Mouse (Mus musculus) left cerebral cortex, postnatal 10 days (tissue): ENCODE results near the gene Serhl. TPM values are rescaled to one million over a fixed set of nuclear protein-coding genes. Genes with fewer than 3 reads are reported as not detected.
A peak's percentile ranks its signal among the peaks of the same experiment; 100 is the strongest.

Experiments used
- DNase-seq, 2 experiments: peaks; one replicate each; pipeline ENCODE4 v3.0.0; 2021 to 2022; ENCODE audit warnings: low spot score in 2 of 2, mixed read lengths in 1 of 2; ENCODE audit errors: extremely low spot score in 1 of 2
- intact Hi-C: fragments of 180-260 bp; cut with DNase I; formaldehyde crosslinking; loops from one replicate; pipeline ENCODE4 v1.15.1; 2025
- total RNA-seq, 2 experiments: library from RNA; stranded (reverse); gene quantifications; 2 replicates each; pipeline ENCODE4 v1.2.3; 2021

Gene Serhl
- total RNA-seq, 2 experiments from 2014 or later = 6.6 to 10.2 TPM

DNA sequence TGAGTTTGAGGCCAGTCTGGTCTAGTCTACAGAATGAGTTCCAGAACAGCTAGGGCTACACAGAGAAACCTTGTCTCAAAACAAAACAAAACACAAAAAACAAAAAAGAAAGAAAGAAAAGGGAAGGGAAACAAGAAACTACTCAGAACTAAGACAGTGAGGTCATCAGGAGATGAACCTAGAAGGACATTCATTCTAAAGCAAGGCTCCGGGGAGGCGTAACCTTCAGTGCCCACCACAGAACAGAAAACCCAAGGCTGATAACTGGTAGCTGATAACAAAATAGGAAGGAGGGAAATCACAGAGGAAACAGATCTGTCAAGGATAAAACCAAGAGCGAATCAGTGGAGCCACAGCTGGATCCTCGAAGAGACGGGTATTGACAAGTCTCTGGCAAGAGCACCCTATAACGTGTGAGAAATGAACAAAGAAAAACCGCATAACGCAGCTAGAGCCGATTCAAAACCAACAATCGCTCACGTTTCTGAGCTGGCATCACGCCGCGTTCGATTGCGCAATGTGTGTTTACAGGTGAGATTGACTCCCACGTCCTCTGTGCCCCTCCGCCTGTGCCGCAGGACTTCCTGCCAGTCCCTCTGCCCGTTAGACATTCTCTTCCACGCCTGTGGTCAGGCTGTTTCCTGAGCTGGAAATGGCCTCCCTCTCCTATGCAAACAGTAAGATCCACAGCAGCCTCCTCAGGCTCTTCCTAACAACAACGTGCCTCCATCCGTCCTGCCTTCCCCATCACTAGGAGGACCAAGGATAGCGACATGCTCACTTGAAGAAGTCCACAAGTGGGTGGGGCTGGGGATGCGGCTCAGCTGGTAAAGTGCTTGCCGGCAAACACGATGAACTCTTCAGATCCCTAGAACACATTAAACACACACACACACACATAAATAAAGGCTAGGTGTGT, 13.4 kb upstream of the Serhl start:
- intact Hi-C loops = no loop called here
- DNase-seq = no peak

DNA sequence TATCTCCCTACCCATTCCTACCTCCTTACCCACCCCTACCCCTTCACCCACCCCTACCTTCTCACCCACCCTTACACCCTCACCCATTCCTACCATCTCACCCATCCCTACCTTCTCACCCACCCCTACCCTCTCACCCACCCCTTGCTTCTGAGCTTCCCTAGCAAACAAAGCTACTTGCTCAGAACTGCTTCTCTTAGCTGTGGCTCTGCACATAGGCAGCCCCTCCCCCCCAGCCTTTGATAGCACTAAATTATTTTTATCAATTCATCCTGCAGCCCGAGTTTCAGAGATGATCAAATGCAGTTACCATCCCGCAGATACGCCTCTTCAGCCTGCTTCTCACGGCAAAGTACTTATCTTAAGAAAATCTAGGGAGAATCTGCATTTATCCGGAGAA, 5.8 kb upstream of the Serhl start:
- intact Hi-C loops = no loop called here
- DNase-seq = peak in 1 of 2 experiments; percentile 34

DNA sequence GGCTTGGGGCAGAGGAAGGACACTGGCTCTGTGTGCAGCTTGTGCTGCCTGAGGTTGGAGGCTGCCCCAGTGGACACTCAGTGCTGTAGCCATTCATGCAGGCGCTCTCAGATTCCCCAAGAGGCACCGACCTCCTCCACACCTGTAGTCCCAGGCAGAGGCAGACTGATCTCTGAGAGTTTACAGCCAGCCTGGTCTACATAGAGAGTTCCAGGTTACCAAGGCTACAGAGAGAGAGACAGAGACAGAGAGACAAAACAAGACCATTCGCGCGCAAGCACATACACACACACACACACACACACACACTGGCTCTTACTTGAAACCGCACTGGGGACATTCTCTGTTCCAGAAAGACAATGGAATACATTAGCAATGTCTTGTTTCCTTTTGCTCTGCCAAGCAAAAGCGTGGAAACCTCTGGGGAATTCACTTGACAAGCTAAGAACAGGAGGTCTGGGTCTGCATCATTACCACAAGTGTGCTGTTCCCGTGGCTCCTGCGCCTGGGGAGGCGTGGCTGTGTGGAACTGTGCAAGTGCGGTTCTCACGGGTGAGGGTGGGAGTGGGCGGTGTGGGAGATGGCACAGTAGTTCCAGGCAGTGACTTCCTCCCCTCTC, 5.2 kb upstream of the Serhl start:
- intact Hi-C loops = no loop called here
- DNase-seq = peak in 1 of 2 experiments; percentile 20

DNA sequence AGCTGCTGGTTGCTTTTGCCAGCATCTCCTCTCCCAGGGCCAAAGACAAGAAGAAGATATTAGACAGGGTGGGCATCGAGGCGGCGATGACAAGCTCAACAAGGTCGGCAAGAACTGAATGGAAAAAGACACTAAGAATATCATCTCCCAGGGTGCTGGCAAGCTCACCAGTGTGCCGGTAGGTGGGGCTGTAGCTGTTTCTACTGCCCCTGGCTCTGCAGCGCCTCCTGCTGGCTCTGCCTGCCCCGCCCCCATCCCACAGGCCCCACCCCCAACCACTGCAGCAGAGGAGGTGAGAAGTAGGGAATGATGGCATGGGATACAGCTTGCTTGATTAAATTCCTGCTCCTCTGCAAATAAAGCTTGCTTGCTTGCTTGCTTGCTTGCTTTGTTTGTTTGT, 3.4 kb upstream of the Serhl start:
- intact Hi-C loops = no loop called here
- DNase-seq = peak in 1 of 2 experiments; percentile 75

DNA sequence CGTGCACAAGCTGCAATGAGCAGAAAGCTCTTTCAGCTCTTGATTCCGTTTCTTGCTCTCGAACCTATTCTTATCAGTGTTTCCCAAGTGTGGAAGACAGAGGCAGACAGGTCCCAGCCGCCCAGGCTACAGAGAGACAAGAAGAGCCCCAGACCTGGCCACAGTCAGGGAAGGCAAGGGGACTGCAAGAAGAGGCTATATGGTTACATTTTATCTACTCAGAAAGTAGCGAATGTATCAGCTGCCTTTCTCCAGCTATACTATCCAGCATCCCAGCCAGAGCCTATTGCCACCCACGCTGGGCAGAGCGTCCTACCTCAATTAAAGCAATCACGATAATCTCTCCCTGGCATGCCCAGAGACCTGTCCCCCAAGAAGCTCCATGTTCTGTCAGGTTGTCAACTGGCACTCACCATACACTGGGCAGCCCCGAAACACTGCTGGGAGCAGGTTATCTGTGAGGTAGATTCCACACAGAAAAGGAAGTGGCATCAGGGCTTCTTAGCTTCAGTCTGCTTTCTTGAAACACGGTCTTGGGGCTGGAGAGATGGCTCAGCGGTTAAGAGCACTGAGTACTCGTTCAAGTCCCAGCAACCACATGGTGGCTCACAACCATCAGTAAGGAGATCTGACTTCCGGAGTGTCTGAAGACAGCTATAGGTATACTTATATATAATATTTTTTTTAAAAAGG, 2.5 kb upstream of the Serhl start:
- intact Hi-C loops = no loop called here
- DNase-seq = no peak

DNA sequence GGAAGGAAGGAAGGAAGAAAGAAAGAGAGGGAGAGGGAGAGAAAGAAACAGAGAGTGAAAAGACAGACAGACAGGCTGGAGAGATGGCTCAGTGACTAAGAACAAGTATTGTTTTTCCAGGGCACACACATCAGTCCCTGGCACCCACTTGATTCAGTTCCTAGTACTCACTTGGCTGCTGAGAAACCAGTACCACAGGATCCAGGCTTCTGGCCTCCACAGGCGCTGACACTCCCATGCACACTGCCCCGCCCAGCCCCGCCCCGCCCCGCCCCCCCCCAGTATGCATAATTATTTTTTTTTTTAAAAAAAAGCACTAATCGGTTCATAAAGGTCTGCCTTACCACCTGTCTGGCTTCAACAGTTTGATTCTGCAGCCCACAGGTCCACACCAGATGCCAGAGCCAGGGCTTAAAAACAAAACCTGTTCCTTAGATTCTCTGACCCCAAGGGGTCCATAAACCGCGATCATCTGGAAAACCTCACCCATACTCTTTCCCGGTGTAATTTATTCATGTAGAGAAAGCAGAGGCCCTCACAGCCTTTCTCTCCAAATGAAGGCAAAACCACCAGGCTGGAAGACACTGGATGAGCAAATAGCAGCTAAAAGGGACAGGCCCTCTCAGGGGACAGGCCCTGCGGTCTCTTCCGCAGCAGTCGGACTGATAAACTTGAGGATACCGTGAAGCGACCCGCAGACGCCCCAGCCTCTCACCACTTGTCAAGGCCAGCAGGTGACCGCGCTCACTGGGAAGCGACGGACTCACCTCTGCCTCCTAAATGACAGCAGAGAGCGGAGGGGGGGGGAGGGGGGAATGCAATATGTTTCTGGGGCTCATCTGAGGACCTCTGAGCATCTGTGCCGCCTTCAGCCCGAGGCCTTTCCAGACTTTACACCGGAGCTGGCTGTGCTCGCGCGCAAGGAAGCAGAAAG, 544 bp upstream of the Serhl start:
- intact Hi-C loops = no loop called here
- no peak for DNase-seq

DNA sequence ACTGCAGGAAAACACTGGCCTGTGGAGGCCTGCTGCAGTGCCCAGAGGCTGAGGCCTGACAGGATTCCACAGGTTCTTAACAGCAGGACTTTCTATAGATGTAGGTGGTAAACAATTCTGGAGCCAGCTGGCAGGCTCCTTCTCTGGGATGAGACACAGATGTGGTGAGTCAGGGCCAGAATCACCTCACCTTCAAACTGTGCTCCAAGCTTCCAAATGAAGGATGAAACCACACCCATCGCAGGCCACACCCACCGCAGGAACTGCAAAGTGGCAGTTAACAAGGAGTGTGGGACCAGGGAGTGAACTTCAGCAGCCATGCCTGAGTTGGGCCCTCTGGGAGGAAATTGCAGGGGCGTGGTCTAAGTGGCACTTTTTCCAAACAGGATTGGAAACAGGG, 1.6 kb downstream of the Serhl start:
- no peak for DNase-seq
- intact Hi-C loops = no loop called here

DNA sequence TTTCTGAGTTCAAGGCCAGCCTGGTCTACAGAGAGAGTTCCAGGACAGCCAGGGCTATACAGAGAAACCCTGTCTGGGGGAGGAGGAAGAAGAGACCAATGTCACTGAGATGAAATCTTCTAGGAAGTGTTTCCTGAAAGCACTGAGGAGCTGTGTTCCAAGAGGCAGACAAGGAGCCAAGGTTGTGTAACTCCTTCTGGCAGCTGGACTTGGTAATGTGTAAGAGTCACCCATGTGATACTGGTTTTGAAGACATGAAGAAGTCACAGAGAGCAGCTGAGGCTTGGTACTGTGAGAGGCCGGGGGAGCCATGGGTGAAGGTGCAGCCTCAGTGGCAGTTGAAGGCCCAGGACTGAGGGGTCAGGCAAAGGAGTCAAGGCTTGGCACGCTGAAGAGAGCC, 4.4 kb downstream of the Serhl start:
- DNase-seq = no peak
- intact Hi-C loops = no loop called here

DNA sequence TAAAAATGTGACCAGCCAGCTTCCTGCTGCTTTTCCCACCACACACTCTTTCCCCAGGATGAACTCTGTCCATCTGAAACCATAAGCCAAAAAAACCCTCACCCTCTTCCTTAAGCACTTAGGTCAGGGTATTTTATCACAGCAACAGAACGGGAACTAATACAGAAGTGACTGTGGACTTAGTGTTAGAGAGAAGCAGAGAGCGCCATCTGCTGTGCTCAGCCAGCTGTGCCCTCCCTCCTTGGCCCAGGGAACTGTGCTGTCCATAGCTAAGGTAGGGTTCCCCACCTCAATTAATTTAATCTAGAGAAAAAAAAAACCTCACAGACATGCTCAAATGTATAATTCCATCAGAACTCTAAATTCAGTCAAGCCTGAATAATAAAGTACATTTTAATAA, 6.6 kb downstream of the Serhl start:
- no peak for DNase-seq
- intact Hi-C loops = no loop called here

DNA sequence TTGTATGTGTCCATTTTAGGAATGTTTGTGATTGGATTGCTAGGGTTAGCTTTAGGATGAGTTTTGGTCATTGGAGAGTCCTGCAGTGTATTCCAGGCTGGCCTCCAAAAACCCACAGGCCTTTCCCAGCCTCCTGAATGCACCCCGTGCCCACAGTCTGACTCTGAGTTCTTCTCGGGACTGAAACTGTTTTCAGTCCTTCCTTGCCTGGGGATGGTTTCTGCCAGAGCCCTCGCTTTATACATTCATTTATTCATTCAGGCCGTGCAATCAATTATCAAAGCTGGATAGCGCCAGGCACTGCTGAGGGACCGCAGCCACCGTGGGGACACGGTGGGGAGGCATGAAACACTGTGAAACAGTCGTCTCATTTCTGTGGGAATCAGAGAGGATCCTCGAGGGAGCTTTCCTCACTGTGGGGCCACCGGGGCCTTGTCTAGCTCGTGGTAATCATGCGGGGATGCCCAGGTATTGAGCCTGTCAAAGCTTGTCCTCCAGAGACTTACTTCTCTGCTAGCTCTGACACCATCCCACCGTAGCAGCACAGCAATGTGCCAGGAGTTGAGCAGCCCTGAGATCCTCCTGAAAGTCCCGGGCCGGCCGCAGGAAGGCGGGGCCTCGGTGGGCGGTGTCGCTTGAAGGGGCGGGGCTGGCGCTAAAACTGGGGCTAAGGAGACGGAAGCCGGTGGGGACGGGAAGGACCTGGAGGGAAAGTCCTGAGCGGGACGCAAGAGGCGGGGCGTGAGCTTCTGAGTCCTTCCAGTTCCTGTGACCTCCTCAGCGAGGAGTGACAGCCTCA, 10.4 kb downstream of the Serhl start:
- intact Hi-C loops = no loop called here
- peak; percentile 43 to 93 for DNase-seq

DNA sequence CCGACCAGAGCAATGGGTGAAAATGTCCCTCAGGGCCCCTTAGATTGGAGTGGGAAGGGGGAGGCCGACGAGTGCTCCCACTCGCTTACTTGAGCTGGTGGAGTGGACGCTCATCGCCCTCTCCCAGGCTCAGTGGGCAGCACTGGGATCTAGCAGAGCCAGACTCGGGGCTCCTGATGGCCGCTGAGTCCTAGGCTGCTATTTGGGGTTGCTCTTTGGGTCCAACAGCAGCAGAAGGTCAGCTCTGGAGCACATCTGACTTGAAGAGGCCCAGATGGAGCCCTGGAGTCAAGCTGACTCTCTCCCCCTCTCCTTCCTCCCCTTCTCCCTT, 11.0 kb downstream of the Serhl start:
- no peak for DNase-seq
- intact Hi-C loops = no loop called here

DNA sequence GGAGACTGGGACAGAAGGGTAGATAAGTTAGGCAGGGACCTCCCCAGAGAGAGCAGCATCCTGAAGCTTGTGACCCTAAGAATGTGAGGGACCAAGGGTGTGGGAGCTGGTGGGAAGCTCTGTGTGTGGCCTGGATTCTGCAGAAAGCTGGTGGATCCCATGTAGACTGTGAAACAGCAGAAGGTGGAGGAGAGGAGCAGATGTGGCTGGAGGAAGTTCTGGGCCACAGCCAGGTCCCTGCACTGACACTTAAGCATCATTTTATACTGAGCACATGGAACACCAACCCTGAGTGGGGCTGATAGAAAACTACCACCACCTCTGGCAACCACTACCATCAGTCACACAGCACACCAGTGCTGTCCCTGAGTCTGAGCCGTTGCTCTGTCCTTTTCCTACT, 13.8 kb downstream of the Serhl start:
- no peak for DNase-seq
- intact Hi-C loops = no loop called here

DNA sequence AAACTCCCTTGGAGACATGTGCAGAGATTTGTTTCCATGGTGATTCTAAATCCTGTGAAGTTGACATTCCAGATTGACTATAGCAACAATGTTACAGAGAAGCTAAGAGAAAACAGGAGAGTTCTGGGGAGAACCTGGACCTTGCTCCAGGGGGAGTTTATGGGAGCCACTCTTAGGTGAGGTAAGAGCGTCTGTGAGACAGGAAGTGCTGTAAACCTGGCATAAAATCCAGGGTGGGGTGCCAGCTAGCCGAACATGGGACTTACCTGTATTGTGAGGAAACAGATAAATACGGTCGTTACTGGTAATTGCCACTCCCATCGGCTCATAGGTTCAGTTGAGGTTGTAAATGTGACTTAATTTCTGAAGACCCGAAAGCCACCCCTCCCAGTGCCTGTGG, 17.1 kb downstream of the Serhl start:
- intact Hi-C loops = no loop called here
- DNase-seq = no peak

DNA sequence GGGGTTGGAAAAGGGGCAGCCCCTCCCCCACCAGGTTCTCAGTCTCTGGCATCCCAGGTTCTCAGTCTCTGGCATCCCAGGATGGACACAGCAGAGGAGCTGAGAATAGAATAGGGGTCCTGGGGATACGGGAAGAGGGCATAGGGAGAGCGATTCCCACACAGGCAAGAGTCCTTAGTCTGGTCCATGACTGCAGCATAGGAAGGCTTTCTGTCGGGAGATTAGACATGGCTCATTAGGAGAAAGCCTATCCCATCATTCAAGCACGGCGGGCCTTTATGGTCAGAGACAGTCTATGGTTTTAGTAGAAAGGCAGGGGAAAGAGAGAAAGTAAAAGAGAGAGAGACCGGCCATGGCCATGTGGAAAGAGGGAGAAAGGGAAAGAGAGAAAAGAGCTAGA, 18.5 kb downstream of the Serhl start:
- intact Hi-C loops = no loop called here

DNA sequence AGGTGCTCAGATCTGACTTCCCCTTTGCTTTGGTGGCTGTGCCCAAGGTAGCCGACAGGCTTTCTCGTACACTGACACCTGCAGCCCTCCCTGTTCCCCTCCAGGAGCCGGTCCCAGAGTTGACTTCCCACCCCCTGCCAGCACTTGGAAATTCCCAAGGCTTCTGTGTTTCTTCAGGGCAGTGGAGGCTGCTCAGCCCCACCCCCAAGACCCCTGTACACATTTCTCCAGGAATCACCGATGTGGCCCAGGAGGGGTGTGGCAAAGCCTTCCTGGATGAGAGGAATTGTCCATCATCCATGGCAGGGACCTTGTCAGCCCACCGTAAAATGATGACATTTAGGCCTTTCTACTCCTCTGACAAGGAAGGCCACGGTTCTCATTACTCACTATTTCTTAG, 22.0 kb downstream of the Serhl start:
- no peak for DNase-seq
- intact Hi-C loops = no loop called here

More for the DNA sequence above, 18.5 kb downstream of the Serhl start:
- DNase-seq = no peak

DNA sequence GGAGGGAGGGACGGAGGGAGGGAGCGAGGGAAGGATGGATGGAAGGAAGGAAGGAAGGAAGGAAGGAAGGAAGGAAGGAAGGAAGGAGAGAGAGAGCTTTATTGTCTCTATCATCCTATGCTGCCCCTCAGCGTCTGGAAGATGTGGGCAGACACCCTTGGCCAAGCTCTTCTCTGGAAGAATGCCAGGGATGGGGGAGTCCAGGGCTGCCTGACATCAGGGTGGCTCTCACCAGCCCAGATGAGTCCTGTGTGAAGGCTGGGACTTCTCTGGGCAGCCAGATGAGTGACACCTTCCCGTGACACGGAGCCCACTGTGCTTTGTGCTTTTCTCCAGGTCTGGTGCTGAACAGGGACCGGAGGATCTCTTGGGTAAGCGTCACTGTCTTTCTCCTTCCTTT, 22.6 kb downstream of the Serhl start:
- intact Hi-C loops = no loop called here
- DNase-seq = no peak

DNA sequence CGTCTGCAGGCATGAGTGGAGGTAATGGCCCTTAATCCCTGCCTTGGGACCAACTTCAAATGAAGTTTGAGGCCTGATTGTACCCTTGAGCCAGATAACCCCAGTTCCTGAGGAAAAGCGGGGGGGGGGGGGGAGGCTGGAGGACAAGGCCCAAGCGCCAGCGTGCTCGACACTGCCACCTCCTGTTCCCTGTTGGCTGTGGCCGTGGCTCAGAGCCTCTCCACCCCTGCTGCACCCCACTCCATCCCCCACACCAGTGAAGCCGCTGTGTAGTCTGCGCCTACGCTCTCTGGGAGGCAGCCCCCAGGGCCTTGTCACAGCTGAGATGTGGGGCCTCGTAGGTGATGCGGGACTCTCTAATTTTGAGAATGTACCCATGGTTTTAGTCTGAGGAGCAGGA, 23.6 kb downstream of the Serhl start:
- DNase-seq = peak in 1 of 2 experiments; percentile 87
- intact Hi-C loops = no loop called here

DNA sequence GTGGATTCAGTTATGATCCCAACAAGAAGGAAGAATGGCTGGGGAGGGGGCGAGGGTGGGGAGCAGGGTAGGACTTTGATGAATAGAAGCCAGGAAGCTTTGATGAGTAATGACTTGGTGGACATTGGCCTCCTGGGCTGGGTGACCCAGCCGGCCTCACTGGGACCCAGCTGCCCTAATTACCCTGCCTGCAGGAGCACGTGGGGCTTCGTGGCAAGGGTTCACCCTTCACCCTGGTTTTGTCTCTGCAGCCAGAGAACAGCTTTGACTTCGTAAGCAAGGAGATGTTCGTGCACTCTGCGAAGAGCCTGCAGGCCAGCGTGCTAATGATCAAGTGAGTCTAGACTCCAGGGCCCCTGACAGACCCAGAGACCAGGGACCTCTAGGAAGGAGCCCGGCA, 24.8 kb downstream of the Serhl start:
- DNase-seq = no peak
- intact Hi-C loops = no loop called here
